Mouse (Mus musculus): ENCODE measurements around the gene Svs5.

The Svs5 gene

DNA sequence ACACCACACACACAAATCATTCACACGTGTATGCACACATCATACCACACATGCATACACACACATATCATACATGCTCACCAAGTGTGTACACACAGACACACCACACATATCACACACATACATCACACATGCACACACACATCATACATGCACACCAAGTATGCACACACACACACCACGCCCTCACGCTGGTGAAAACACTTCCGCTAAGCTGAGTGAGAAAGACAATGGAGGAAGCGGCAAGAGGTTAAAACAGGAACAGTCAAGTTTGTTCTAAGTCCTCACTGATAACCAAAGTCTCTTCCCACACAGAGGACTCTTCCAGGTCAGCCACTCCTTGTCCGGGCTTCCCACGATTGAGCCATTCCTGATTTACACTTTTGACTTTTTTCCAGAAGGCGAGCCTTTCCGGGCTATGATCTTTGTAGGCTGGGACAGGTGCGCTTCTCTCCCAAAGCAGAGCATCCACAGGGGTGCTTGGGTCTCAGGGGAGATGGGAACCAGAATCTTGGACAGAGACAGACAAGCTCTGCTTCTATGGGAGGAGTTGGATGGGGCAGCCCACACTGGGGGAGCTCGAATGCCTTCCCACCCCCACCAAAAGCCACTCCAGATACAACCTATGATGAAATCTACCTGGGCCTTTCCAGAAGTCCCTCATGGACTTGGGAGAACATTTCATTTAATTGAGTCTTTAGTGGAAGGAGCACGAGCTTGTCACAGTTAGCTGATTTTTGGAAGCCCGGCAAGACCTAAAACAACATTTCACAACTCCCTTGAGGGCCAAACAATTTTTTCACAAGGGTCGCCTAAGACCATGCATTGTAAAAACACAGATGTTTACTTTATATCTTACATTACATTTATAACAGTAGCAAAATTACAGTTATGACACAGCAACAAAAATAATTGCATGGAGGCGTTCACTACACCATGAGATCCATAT lies 45.2 kb downstream of the Svs5 start:
- no peak for DNase-seq (ENCODE audit: low read depth, low spot score)

DNA sequence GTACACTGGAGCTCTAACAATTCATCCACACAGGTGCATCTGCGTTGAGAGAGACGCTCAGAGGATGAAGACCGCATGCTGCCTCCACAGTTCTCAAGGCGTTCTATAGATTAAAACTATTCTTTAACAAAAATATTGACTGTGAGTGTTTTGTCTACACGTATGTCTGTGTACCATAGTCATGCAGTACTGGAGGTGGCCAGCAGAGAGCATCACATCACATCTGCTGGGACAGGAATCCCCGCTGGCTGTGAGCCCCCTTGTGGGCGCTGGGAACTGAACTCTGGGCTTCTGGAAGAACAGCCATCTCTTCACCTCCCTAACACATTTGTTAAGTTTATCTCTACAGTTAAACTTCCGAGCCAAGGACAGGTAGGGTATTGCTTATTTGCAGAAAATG lies 49.2 kb downstream of the Svs5 start:
- DNase-seq (ENCODE audit: low read depth, low spot score), result no peak

DNA sequence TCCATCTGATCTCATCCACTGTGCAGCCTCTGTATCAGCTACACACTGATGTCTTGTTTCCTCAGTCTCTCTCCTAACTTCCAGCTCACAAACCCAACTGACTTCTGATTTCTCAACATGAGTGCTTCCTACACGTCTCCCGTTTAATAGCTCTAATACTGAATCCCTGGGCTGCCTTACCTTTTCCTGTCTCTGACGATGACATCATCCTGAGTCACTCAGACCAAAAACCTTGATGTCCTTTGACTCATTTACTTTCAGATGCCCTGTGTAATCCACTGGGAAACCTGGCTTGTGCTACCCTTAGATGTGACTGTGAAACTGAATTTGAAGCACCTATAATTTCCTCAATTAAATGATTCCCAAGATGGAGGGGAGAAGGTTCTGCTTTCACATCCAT lies 50.4 kb downstream of the Svs5 start:
- DNase-seq (ENCODE audit: low read depth, low spot score), result no peak

Data from forelimb bud, embryonic 11.5 days (tissue).